Mouse (Mus musculus): ENCODE measurements around the gene Pnrc1. TPM values are rescaled to one million over a fixed set of nuclear protein-coding genes. Genes with fewer than 3 reads are reported as not detected.

The Pnrc1 gene
- polyA plus RNA-seq, 1 experiment = 37.1 TPM

DNA sequence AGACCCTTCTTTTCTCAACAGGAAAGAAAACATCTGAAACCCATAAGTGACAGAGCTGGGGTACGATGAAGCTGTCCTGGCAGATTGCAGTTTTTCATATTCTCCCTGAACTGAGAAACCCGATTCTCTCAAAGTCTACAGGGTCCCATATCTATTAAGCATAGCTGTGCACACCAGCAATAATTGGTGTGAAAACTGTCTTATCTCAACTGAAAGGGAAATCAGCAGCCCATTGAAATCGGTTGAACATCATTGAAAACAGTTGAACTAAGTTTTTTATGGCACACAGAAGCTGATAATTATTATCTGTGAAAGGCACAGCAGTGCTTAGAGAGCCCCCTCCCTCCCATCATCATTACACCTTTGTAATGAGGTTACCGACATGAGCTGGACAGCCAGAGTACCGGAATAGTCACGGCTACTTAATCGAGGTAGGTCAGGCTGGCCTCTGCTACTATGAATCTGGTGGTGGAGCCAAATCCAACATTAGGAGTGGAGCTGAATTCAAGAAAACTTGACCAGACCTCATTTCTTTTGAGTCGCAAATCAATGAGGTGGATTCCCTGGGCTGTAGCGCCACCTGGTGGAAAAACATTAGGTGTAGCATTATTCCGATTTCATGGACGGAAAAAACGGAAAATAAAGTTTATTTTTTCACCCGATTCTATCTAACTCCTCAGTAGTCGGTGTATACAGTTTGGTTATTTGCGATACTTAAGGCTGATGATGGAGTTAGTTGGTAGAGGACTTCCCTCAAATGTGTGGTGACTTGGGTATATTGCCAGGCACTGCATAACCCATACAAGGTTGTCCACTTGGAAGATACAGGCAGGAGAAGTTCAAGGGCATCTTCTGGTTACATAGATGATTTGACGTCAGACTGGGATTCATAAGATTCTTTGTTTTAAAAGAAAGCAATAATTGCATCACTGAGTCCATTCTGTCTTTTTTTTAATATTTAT is 2.7 kb upstream of the Pnrc1 start:
- Histone ChIP-seq H3K79me2 (ENCODE audit: control insufficient read depth, insufficient read depth) (no peaks in the 10 kb centered on the region), H3K4me2 (ENCODE audit: low read depth) (peak overlapping the region; percentile 63), H3K36me3 (ENCODE audit: control insufficient read depth, insufficient read depth) (no peaks in the 10 kb centered on the region), H3ac (ENCODE audit: control insufficient read depth, insufficient read length) (no peak overlapping the region), H3K4me3 (no peak overlapping the region), H3K27me3 (ENCODE audit: control insufficient read depth, insufficient read depth, insufficient read length) (peaks cover 8% of the 10 kb centered on the region)
- TF ChIP-seq POLR2A (IDR thresholded peaks at IDR 0.05; ENCODE audit: insufficient read length, low read depth) (no peak), E2F4 (IDR thresholded peaks at IDR 0.05; ENCODE audit: insufficient read depth) (no peak), SRF (IDR thresholded peaks at IDR 0.05; ENCODE audit: control insufficient read depth, insufficient read length, low read depth) (no peak), POLR2AphosphoS2 (IDR thresholded peaks at IDR 0.05; ENCODE audit: insufficient read length, low read depth) (no peak)

DNA sequence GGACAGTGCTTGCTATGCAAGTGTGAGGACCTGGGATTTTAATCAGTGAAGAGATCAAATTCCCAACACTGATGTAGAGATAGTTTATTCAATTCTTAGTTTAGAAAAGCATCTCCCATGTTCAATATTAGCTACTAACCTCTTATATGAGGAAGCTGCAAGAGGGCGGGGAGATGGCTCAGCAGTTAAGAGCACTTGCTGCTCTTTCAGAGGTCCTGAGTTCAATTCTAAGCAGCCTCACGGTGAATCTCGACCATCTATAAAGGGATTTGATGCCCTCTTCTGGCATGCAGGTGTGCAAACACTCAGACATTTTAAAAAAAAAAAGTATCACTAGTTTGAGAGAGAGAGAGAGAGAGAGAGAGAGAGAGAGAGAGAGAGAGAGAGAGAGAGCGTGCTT is 915 bp upstream of the Pnrc1 start:
- Histone ChIP-seq H3K4me2 (ENCODE audit: low read depth) (peak overlapping the region; percentile 65), H3K79me2 (ENCODE audit: control insufficient read depth, insufficient read depth) (no peaks in the 10 kb centered on the region), H3K4me3 (no peak overlapping the region), H3K36me3 (ENCODE audit: control insufficient read depth, insufficient read depth) (no peaks in the 10 kb centered on the region), H3K27me3 (ENCODE audit: control insufficient read depth, insufficient read depth, insufficient read length) (peaks cover 8% of the 10 kb centered on the region), H3ac (ENCODE audit: control insufficient read depth, insufficient read length) (no peak overlapping the region)
- TF ChIP-seq TCF3 (IDR thresholded peaks at IDR 0.05; ENCODE audit: insufficient read length, low read depth) (no peak), MYOG (IDR thresholded peaks at IDR 0.05; ENCODE audit: control insufficient read depth in 1 of 3, insufficient read depth in 1 of 3, insufficient read length in 2 of 3, low read depth in 2 of 3) (no peak), POLR2A (IDR thresholded peaks at IDR 0.05; ENCODE audit: insufficient read length, low read depth) (no peak), MAX (IDR thresholded peaks at IDR 0.05; ENCODE audit: low read depth) (no peak), TCF12 (IDR thresholded peaks at IDR 0.05; ENCODE audit: insufficient read depth, poor library complexity, severe bottlenecking) (no peak), USF1 (IDR thresholded peaks at IDR 0.05; ENCODE audit: low read depth) (no peak), CEBPB (IDR thresholded peaks at IDR 0.05; ENCODE audit: insufficient read depth, poor library complexity, severe bottlenecking) (no peak), SRF (IDR thresholded peaks at IDR 0.05; ENCODE audit: control insufficient read depth, insufficient read length, low read depth) (no peak), POLR2AphosphoS2 (IDR thresholded peaks at IDR 0.05; ENCODE audit: insufficient read length, low read depth) (no peak), REST (IDR thresholded peaks at IDR 0.05; ENCODE audit: insufficient read depth, insufficient read length) (no peak), MYOD1 (IDR thresholded peaks at IDR 0.05; ENCODE audit: control insufficient read depth in 1 of 3, insufficient read length in 2 of 3, low read depth in 2 of 3) (no peak)

DNA sequence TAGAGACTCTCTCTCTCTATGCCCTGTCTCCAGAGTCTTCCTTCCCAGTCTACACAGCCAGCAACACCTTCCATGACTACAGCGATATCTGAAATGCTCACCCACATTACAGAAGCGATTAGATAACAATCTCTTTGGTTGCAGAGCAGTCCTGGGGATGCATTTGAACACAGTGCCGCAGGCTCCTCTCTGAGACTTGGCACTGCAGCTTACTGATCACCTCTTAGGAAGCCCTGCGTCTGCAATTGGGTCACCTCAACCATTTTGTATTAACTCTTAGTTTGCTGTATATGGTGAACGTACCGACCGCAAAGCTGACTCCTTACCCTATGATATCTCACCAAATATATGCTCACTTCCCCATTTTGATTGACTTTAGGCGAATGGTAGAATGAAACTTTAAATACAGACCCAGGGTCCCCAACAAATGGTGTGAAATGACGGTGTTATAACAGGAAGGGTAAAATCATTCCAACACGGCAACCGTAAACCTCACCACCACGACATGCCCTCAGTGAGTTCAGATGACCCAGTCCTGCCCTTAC is 785 bp downstream of the Pnrc1 start:
- TF ChIP-seq MAX (IDR thresholded peaks at IDR 0.05; ENCODE audit: low read depth) (no peak), E2F4 (IDR thresholded peaks at IDR 0.05; ENCODE audit: insufficient read depth) (no peak), SRF (IDR thresholded peaks at IDR 0.05; ENCODE audit: control insufficient read depth, insufficient read length, low read depth) (no peak), MYOG (IDR thresholded peaks at IDR 0.05; ENCODE audit: control insufficient read depth in 1 of 3, insufficient read depth in 1 of 3, insufficient read length in 2 of 3, low read depth in 2 of 3) (no peak), USF1 (IDR thresholded peaks at IDR 0.05; ENCODE audit: low read depth) (no peak), TCF12 (IDR thresholded peaks at IDR 0.05; ENCODE audit: insufficient read depth, poor library complexity, severe bottlenecking) (no peak), REST (IDR thresholded peaks at IDR 0.05; ENCODE audit: insufficient read depth, insufficient read length) (no peak), TCF3 (IDR thresholded peaks at IDR 0.05; ENCODE audit: insufficient read length, low read depth) (no peak), POLR2A (IDR thresholded peaks at IDR 0.05; ENCODE audit: insufficient read length, low read depth) (no peak), CEBPB (IDR thresholded peaks at IDR 0.05; ENCODE audit: insufficient read depth, poor library complexity, severe bottlenecking) (no peak), POLR2AphosphoS2 (IDR thresholded peaks at IDR 0.05; ENCODE audit: insufficient read length, low read depth) (no peak), MYOD1 (IDR thresholded peaks at IDR 0.05; ENCODE audit: control insufficient read depth in 1 of 3, insufficient read length in 2 of 3, low read depth in 2 of 3) (no peak)
- H3ac ChIP-seq (ENCODE audit: control insufficient read depth, insufficient read length) = no peak overlapping the region
- H3K36me3 ChIP-seq (ENCODE audit: control insufficient read depth, insufficient read depth) = no peaks in the 10 kb centered on the region
- H3K79me2 ChIP-seq (ENCODE audit: control insufficient read depth, insufficient read depth) = no peaks in the 10 kb centered on the region
- no peaks in the 10 kb centered on the region for H3K27me3 ChIP-seq (ENCODE audit: control insufficient read depth, insufficient read depth, insufficient read length)
- H3K4me3 ChIP-seq = peak overlapping the region; percentile 17
- H3K4me2 ChIP-seq (ENCODE audit: low read depth) = peak overlapping the region; percentile 65

DNA sequence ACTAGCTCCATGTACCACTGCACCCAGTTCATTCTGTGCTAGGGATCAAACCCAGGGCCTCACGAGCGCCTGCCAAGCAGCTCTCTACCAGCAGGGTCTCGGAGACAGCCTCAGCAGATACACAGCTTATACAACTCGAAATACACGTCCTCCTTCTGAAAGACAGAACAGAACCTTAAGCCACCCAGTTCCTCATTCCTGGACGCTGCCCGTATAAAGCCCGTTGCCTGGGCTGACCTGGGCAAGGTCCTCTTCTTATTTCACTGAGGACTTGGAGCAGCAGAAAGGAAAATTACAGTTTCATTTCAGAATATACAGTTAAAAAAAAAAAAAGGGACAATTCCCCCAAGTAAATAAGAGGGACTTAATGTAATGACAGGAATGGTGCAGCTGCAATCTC is 4.5 kb downstream of the Pnrc1 start:
- no peak overlapping the region for H3K4me3 ChIP-seq
- H3K79me2 ChIP-seq (ENCODE audit: control insufficient read depth, insufficient read depth) = no peaks in the 10 kb centered on the region
- H3K4me2 ChIP-seq (ENCODE audit: low read depth) = no peak overlapping the region
- H3K36me3 ChIP-seq (ENCODE audit: control insufficient read depth, insufficient read depth) = no peaks in the 10 kb centered on the region
- no peak for TF ChIP-seq MAX (IDR thresholded peaks at IDR 0.05; ENCODE audit: low read depth)
- H3K27me3 ChIP-seq (ENCODE audit: control insufficient read depth, insufficient read depth, insufficient read length) = no peaks in the 10 kb centered on the region
- no peak overlapping the region for H3ac ChIP-seq (ENCODE audit: control insufficient read depth, insufficient read length)
